Mouse (Mus musculus) urinary bladder, adult 18-20 months (tissue): Measurements from ENCODE around the gene Cptp.

Experiments
- DNase-seq, 2 experiments: peaks; one replicate each; pipeline ENCODE4 v3.0.0; 2022; ENCODE audit warnings: low spot score in 2 of 2, mixed read lengths in 2 of 2

Cptp gene

DNA sequence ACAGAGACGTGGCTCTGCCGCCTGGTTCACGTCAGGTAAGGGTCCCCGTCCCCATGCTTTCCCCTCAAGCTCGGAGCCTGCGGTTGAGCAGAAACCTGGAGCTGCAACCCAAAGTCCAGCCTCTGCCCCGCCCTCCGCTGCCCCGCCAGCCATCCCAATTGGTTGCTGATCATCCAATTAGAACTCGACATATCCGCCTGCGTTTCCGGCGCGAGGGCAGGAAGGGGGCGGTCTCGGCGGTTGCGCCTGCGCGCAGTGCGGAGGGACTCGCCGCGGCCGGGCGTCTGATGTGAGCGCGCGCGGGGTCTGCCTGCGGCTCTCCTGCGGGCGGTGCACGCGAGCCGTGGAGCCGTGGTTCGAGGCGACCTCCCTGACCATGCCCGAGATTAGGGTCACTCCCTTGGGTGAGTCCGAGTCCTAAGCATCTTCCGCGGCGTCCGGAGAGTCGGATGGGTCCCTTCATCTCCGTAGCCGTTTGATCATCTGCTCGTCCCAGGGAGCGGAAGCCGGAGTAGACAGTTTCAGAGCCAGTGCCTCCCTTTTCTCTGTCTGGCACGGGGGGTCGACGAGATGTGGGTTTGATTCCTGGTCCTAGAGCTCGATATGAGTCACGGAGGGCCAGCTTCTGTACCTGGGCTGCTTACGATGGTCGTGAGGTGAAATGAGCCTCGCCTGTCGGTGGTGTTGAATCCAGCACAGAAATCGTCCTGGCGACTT lies at the start of gene Cptp, which contains the start of gene Ints11:
Cptp (minus strand) TSS at position 124 of the 717 bp plus-strand sequence.
Ints11 (plus strand) TSS at position 230 of the 717 bp plus-strand sequence.
- DNase-seq = peak; percentile 92 to 96

DNA sequence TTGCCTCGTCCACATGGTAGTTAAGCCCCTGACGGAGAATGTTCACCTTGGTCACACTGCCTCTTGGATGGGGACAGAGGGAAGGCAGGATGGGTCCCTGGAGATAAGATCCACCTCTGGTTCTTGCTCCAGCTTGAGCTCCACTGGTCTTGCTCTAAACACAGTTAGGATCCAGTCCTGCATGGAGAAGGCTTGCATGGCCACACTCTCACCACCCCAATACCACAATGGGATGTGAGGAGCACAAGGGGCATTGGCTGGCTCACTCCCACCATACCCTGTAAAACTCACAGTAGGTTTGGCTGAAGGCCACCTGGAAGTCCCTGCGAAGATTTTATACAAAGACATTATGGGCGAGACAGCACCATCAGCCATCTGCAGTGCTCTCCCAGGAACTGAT lies 39.5 kb upstream of the Cptp start:
- DNase-seq = no peak

DNA sequence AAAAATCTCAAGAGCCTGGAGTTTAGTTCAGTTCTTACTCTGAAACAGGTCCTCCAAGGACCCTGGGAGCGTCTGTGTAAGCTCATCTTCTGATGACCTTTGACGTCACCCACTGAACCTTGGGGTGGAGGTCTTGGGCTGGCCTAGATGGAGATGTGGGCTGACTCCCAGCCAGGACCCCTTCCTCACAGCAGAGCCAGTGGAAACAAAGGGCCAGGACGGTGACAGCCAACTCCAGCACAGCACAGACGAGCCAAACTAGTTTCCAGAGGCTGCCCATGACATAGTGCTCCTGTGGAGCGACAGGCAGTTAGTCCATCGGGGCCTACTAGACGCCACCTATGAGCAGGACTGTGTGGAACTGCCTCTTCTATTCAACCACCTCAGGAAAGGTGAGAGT lies 39.0 kb upstream of the Cptp start:
- DNase-seq = no peak

DNA sequence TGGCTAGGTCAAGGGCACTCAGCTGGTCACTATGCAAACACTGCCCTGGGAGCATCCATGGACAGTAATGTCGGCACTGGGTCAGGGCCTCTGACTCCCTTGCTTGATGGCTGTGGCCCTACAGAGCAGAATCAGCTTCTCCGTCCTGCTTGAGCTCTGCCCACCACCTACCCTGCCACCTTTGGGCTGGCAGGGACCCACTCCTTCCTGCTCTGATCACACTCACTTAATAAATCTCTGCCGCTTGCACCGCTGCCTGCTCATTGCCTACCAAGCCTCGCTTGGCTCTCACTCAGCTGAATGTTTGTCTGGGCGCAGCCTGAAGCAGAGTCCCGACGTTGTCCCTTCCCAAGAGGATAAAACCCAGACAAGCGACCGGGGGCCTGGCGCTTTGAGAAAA lies 37.8 kb upstream of the Cptp start:
- DNase-seq = no peak

DNA sequence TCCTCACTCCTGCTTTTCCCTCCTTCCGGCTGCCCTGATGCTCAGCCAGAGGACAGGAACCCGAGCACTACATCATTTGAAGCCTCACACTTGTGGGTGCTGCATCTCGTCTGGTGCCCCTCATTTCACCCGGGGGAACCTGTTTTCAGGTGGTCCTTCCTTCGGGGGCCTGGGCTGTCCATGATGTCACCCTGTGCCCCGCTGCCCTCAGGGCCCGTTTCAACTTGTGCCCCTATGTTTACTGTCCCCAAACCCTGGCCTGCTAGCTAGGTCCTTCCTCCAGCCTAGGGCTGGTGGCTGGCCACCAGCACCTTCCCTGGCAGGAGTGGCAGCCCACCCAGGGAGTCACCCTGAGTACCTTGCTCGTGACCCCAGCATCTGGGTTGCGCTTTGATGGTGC lies 36.9 kb upstream of the Cptp start:
- no peak for DNase-seq

DNA sequence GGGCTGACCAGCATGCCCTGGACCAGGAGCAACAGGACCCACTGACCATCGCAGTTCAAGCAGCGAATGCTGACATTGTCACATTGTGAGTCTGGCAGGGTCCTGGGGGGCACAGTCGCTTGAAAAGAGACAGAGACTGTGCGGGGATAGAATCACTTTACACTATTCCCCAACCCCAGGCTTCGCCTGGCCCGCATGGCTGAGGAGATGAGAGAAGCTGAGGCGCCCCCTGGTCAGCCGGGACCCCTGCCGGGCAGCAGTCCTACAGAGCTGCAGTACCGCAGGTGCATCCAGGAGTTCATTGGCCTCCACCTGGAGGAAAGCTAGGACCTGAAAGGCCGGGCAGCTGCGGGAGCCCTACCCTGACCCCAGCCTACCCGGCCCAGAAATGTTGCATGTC lies 36.4 kb upstream of the Cptp start:
- no peak for DNase-seq

DNA sequence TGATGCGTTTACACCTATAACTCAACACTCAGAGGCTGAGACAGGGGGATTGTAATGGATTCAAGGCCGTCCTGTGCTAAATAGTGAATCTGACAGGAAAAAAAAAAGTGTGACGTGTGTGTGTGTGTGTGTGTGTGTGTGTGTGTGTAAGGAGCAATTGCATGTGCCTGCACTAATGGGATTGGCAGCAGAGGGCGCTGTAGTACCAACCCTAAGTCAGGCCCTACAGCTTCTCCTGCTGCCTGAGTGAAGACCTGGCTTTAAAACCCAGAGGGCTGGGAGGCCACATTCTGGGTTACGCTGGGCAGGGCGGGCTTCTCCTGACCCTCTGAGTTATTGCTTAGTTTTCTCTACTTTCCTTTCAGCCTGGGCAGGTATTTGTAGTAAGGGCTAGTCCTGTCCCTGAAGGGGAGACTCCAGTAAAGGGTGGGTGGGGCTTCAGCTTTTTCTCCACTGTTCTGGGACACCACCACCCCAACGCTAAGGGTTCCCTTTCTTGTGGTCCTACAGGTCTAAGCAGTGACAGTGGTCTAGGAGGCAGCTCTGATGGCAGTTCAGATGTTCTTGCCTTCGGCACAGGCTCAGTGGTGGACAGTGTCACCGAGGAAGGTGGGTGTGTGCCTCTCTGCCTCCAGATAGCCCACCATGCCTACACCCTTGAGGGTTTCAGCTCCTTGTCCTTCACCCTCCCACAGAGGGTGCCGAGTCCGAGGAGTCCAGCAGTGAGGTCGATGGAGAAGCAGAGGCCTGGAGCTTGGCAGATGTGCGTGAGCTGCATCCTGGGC lies 35.3 kb upstream of the Cptp start:
- DNase-seq = no peak

DNA sequence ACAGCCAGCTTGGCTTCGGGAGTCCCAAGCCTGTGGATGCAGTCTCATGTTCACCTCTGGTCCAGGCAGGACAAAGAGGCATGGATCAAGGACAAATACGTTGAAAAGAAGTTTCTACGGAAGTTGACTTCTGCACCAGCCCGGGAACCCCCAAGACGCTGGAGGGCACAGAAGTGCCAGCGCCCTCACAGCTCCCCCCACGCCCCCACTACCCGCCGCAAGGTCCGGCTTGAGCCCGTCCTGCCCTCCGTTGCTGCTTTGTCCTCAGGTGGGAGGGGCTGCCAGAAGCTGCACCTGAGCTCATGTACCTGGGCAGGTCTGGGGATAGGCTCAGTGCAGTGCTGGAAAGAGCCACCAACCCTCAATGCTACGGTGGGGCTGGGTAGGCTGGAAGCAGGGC lies 34.0 kb upstream of the Cptp start:
- DNase-seq = no peak

DNA sequence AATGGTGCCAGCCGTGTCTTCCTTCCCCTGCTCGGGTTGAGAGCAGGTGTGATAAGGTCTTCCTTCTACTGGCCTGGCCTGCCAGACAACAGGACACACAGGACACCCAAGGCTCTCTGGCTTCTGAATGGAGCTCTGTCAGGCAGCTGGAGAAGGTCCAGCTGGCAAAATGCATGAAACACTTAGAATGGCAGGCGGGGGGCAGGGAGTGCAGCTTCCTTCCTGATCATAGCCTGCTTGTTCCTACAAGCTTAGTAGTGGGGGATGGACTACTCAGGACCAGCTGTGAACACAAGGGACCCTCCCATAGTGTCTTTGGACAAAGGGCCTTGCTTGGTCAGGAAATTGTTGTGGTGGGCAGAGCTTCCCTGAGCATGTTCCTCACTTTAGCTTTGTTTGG lies 32.0 kb upstream of the Cptp start:
- no peak for DNase-seq

DNA sequence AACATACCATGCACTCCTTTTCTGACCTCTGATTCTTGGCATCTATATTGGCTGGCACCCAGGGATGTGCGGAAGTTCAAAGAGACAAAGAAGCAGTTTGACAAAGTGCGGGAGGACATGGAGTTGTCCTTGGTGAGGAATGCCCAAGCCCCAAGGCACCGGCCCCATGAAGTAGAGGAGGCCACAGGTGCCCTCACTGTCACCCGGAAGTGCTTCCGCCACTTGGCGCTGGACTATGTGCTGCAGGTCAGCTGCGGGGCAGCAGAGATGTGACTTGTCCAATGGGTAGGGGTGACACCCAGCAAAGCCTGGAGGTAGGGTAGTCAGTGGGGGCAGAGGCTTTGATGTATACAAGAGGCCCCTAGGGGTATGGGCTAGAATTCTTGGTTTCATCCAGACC lies 30.1 kb upstream of the Cptp start:
- DNase-seq = no peak

DNA sequence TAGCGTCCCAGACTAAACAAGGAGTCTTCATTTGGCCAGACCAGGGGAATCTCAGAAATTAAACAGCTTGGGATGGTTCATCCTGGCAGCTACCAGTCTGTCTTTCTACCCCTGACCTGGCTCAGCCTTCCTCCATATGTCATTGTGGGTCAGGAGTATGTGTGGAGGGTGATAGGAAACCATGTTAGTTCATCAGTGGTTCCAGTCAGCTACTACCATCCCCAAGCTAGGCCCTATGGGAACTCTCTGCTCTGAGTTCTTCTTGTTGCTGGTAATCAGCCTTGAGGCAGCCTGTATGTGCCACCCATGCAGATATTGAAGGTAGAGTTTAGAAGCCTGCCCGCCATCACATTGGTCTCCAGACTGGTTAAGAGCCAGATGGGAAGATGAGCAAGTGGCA lies 29.1 kb upstream of the Cptp start:
- DNase-seq = no peak

DNA sequence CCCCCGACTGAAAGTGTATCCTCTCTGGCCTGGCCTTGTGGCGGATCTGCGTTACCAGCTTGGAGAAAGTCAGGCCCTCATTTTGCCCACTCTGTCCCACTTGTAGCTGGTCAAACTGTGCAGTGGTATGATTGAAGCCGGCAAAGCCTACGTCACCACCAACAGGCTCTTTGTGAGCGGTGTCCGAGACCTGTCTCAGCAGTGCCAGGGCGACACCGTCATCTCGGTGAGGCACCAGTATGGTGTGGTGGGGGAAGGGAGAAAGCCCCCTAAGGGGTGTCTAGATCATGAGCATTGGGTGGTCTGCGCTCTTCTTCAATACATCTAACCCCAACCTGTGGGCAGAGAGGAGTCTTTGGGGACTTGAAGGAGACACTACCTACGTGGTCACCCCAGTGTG lies 27.2 kb upstream of the Cptp start:
- DNase-seq = no peak

DNA sequence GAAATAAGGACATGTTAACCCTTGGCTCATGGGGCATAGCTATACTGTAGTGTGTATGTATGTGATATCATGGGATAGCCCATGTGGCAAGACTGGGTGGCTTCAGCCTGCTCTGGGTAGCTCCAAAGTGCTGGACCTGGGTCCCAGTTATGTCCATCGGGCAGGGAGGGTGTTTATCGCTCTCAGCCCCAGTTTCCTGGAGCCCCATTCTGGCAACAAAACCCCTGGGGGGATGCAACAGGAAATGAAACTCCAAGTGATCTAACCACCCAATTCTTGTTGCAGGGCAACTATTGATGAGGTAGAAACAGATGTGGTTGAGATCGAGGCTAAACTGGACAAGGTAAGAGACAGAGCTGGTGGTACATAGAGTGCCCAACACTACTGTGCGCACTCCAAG lies 26.6 kb upstream of the Cptp start:
- DNase-seq = no peak

DNA sequence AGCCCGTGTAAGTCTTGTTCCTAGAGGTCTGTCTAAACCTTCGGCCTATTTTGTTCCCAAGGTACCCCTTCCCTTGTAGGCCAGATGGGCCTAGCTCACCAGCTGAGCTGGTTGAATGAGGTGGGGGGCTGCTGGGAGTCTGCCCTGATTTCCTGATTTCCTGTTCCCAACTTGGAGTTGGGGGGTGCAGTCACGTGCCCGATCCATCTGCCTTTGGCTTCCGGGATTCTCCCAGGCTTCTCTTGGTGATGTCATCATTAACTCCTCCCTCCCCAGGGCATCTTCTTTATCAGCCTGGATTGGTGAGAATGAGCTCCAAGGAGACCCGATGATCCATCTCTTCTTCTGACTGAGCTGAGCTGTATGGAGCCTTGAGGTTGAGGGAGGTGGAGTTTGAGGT lies 26.0 kb upstream of the Cptp start:
- DNase-seq = peak in 1 of 2 experiments; percentile 42

DNA sequence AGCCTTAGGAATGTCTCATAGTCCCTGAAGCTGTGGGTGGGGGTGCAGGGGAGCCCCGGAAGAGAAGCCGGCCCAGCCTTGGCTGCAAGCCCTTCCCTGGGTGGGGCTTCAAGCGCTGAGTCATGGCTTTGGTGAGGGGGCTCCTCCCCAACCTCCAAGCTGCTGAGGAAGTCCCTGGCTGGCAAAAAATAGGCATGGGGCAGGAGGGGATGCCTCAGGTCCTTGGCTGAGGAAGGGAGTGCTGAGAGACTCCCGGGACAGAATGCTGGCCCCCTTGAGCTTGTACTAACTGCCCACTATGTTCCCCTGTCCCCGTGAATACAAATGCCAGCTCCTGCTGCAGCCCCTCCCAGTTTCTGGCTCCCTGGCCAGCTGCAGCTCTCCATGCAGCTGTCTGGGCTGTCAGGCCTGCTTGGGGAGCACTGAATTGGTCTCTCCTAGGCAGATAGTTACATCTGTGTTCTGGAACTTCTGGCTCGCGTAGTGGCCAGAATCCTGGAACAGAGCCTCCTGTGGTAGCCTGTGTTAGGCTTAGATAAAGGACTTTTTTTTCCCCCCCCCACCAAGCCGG lies 25.2 kb upstream of the Cptp start:
- DNase-seq = peak; percentile 59 to 84

DNA sequence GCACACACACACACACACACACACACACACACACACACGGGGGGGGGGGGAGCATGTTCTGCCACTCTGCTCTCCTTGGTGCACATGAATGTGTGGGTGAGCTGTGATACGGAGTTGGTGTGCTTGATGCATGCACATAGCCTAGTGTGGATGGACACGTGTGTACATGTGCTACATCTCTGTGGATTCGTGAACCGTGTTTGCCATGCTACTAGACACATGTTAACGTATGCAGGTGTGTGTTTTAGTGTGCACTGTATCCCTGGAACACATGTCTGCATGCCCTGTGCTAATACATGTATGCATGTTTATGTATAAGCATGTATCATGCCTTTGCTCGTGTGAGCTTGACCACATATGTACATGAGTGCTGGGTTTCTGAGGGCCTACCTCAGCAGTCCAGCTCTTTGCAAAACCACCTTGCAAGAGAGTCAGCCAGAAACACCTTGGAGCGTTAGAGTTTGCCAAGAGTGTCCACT lies 24.0 kb upstream of the Cptp start:
- no peak for DNase-seq

DNA sequence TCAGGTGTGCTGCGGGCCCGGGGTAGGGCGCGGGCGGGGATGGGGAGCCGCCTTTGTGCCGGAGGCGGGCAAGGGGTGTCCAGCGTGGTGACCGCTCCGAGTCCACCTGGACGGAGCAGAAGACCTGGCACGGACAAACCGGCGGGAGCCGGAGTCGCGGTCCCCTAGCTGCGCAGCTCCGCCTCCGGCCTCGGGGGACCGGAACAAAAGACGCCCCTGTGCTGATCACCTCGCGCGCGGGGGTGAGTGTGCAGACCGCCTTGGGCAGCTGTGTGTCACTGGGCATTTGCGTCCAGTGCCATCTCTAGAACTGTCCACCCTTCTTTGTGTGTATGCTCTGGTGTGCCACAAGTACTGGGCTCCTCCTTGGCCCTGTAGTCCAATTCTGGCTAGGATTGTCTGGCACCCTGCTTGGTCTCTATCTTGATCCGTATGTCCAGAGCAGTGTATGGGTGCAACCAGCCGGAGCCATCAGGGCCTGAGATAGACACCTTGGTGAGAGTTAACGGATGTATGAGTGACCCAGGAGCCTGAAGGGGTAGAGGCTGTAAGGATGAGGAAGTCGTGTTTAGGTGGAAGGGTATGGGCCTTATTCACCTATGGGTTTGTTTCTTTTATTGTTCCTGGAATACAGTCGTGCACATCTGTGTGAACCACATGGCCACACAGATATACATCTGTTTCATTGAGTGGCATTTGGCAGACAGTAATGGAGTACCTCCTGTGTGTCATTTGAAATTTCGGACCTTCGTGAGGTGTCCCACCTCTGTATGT lies 23.4 kb upstream of the Cptp start:
- DNase-seq = no peak

DNA sequence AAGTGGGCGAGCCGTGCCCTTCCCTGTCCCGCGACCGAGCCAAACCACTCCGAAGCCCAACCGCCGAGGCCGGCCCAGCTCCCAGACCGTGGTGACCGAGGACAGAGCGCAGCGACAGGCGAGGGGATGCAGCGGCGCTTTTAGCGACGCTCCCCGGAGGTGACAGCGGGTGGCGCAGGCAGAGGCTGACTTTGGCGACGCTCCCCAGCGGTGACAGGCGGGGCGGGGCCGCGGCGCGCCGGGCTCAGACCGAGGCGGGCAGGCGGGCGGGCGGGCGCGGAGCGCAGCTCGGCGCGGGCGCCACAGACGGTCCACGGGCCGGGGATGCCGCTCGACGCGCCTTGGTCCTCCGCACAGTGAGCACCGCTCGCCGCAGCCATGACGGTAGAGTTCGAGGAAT lies 22.8 kb upstream of the Cptp start:
- peak; percentile 71 to 74 for DNase-seq

DNA sequence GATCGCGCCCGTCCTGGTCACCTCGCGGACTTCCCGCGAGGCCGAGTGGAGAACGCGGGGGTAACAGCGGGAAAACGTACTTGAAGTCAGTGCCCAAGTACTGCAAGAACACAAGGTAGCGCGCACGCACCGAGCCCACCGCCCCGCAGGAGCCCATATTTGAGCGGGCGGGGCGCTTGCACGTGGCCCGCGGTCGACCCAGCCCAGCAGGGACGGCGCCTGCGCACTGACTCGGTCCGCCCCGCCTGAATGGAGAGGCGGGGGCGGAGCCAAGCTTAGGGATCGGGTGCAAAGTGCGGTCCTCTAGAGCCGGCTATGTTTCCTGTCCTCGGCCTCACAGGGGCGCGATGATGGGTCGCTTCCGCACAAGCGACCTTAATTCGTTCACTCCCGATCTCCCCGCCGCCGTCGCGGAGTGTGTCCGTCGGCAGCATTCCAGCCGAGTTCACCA lies 22.3 kb upstream of the Cptp start, which contains the start of the genes Pusl1 and Acap3:
Pusl1 (minus strand) TSS at position 231 of the 451 bp plus-strand sequence.
Acap3 (plus strand) TSS at position 272 of the 451 bp plus-strand sequence.
- DNase-seq = peak; percentile 91 to 96

DNA sequence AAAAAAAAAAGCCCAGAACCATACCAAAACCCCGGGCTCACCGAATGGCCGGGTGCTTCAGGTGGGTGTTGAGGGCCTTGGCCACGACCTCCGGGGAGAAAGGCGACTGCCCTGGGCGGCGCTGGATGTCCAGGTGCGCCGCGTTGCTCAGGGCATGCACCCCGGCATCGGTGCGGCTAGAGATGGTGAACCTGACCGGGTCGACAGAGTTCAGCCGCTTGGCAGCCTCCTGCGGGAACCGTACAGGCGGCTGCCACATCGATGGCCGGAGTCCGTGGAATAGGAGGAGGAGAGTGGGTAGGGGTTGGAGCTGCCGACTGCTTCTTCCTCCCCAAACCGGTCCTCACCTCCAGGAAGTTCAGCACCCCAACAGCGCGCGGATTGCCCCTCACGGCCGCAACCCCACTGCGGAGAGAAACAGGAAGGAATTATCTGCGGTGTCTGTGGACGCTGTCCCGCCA lies 21.8 kb upstream of the Cptp start:
- no peak for DNase-seq

DNA sequence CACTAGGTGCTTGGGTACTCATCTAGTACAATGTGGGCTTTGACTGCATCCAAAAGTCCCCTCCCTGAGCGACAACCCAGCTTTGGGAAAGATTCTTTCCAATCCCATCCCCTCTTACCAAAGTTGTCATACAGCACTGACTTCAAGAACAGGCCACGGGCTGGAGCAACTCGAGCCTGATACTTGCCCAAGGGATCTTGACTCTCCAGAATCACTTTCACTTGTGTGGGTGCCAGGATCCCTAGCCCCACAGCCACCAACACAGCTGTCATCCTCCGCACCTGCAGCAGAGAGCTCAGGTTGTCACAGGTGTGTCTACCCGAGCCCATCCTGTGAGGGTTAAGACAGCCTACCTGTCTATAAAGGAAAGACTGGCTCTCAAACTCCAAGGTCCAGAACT lies 20.1 kb upstream of the Cptp start:
- DNase-seq = no peak

DNA sequence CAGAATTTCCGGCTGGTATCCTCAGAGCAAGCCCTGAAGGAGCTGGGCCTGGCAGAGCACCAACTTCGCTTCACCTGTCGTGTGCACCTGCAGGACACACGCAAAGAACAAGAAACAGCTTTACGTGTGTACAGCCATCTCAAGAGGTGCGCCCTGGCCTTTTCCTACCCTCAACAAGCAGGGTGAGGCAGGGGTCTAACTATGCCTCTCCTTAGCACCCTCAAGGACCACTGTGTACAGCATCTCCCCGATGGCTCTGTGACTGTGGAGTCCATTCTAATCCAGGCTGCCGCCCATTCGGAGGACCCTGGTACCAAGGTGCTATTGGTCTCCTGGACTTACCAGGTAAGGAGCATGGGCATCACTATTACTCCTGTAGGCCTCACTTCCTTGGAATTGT lies 18.9 kb upstream of the Cptp start:
- no peak for DNase-seq
